Mouse (Mus musculus): ENCODE data around the gene Hp. TPM values are rescaled to one million over a fixed set of nuclear protein-coding genes. Genes with fewer than 3 reads are reported as not detected.

The Hp gene
- polyA plus RNA-seq, 1 experiment: 26.3 TPM

DNA sequence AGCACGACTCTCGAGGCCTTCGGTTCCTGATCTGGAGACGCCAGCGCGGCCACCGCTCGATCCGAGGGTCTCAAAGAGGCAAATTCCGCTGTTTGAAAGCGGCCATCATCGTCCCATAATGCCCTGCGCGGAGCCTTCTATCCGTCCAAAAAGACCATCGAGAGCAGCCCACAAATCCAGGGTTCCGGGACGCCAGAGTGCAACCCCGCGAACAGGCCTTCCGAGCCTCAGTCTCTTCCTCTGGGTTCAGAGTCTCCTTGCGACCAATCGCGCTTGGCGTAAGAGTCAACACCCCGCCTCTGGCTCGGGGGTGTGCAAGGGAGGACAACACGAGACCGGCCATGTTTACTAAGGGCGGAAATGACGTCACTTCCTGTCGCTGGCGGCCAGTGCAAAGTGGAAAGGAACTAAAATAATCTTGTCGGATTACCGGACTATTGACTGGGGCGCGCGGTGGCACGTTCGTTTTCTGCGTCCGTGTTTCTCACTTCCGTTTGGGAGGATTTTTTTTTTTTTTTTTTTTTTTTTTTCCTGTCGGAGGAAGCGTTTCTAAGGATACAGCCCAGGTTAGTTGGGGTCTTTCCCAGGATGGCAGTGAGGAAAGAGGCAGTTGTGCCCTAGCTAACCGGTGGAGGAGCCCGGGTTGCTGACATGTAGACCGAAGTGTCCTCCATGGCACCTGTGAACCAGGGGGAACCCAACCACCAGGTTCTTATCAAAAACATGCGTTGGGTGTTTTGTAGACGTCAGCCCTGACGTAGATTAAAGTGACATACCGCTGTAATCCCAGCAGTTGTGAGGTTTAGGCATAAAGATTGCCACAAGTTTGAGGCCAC is 13.3 kb downstream of the Hp start, which contains the start of the genes Dhx38 and Txnl4b:
Gene Dhx38 (minus strand): TSS at position 364 of the 836 bp plus-strand sequence.
Gene Txnl4b (plus strand): TSS at position 395 of the 836 bp plus-strand sequence.
- Histone ChIP-seq H3K4me1 (peaks cover 46% of the 10 kb centered on the region), H3K36me3 (replicated peaks; ENCODE audit: low read length) (peaks cover 51% of the 10 kb centered on the region), H3K4me3 (replicated peaks) (peak within 1 kb of the TSS; percentile 98), H3K9me3 (no peaks in the 10 kb centered on the region), H3K27me3 (replicated peaks) (no peaks in the 10 kb centered on the region)
- peak; percentile 100 for TF ChIP-seq FLI1 (IDR thresholded peaks at IDR 0.05; ENCODE audit: low read length)
- no peak for TF ChIP-seq GATA1 (IDR thresholded peaks at IDR 0.05; ENCODE audit: borderline replicate concordance, low read length)

- Histone ChIP-seq H3K27me3 (replicated peaks) (no peaks in the 10 kb centered on the region), H3K36me3 (replicated peaks; ENCODE audit: low read length) (peaks cover 51% of the 10 kb centered on the region), H3K4me3 (replicated peaks) (peak overlapping the region; percentile 98), H3K4me1 (peaks cover 43% of the 10 kb centered on the region), H3K9me3 (no peaks in the 10 kb centered on the region)
- TF ChIP-seq GATA1 (IDR thresholded peaks at IDR 0.05; ENCODE audit: borderline replicate concordance, low read length): no peak
- no peak for TF ChIP-seq FLI1 (IDR thresholded peaks at IDR 0.05; ENCODE audit: low read length)
Observed at GRCm38 (mm10) chr8:109564766-109565165, 14.2 kb downstream of the Hp start.

- H3K36me3 ChIP-seq (replicated peaks; ENCODE audit: low read length): peaks cover 51% of the 10 kb centered on the region
- H3K4me1 ChIP-seq: peaks cover 43% of the 10 kb centered on the region
- H3K9me3 ChIP-seq: no peaks in the 10 kb centered on the region
- H3K4me3 ChIP-seq (replicated peaks): peak overlapping the region; percentile 98
- no peaks in the 10 kb centered on the region for H3K27me3 ChIP-seq (replicated peaks)
- TF ChIP-seq GATA1 (IDR thresholded peaks at IDR 0.05; ENCODE audit: borderline replicate concordance, low read length) (no peak), FLI1 (IDR thresholded peaks at IDR 0.05; ENCODE audit: low read length) (no peak)
Observed at GRCm38 (mm10) chr8:109563881-109564280, 15.1 kb downstream of the Hp start.

- TF ChIP-seq GATA1 (IDR thresholded peaks at IDR 0.05; ENCODE audit: borderline replicate concordance, low read length) (no peak), FLI1 (IDR thresholded peaks at IDR 0.05; ENCODE audit: low read length) (no peak)
- 0 out of 2 replicates have a peak, but pooled peaks cover 3% of the 10 kb centered on the region for H3K4me1 ChIP-seq
- no peaks in the 10 kb centered on the region for H3K9me3 ChIP-seq
- H3K4me3 ChIP-seq (replicated peaks): no peak overlapping the region
- peaks cover 99% of the 10 kb centered on the region for H3K36me3 ChIP-seq (replicated peaks; ENCODE audit: low read length)
- H3K27me3 ChIP-seq (replicated peaks): no peaks in the 10 kb centered on the region
Observed at GRCm38 (mm10) chr8:109551663-109552062, 27.3 kb downstream of the Hp start.

DNA sequence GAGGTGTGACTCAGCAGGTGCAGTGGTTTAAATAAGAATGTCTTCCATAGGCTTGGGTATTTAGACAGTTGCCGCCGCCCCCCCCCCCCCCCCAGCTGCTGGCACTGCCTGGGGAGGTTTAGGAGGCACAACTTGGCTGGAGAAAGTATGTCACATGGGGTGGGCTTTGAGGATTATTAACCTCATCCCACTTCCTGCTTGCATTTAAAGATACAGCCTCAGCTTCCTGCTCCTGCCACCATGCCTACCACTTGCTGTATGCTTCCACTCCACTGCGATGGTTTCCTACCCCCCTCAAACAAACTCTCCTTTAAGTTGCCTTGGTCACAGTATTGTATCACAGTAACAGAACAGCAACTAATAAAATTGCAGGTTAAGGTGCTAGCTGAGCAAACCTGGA is 34.9 kb downstream of the Hp start:
- H3K36me3 ChIP-seq (replicated peaks; ENCODE audit: low read length): peaks cover 37% of the 10 kb centered on the region
- H3K4me1 ChIP-seq: peaks cover 32% of the 10 kb centered on the region
- H3K9me3 ChIP-seq: peaks cover 3% of the 10 kb centered on the region; the same call in 1 of the 2 replicates
- peak overlapping the region; percentile 46 for H3K4me3 ChIP-seq (replicated peaks)
- TF ChIP-seq GATA1 (IDR thresholded peaks at IDR 0.05; ENCODE audit: borderline replicate concordance, low read length): no peak
- TF ChIP-seq FLI1 (IDR thresholded peaks at IDR 0.05; ENCODE audit: low read length): no peak
- peaks cover 1% of the 10 kb centered on the region for H3K27me3 ChIP-seq (replicated peaks)

- peaks cover 35% of the 10 kb centered on the region for H3K4me1 ChIP-seq
- peaks cover 5% of the 10 kb centered on the region for H3K27me3 ChIP-seq (replicated peaks)
- TF ChIP-seq GATA1 (IDR thresholded peaks at IDR 0.05; ENCODE audit: borderline replicate concordance, low read length) (no peak), FLI1 (IDR thresholded peaks at IDR 0.05; ENCODE audit: low read length) (no peak)
- H3K4me3 ChIP-seq (replicated peaks): no peak overlapping the region
- H3K9me3 ChIP-seq: peaks cover 3% of the 10 kb centered on the region; the same call in 1 of the 2 replicates
- peaks cover 26% of the 10 kb centered on the region for H3K36me3 ChIP-seq (replicated peaks; ENCODE audit: low read length)
Observed at GRCm38 (mm10) chr8:109542748-109543519, 36.0 kb downstream of the Hp start.

- Histone ChIP-seq H3K36me3 (replicated peaks; ENCODE audit: low read length) (peaks cover 18% of the 10 kb centered on the region), H3K4me1 (peaks cover 43% of the 10 kb centered on the region), H3K27me3 (replicated peaks) (peaks cover 5% of the 10 kb centered on the region), H3K4me3 (replicated peaks) (no peak overlapping the region), H3K9me3 (peaks cover 3% of the 10 kb centered on the region; the same call in 1 of the 2 replicates)
- no peak for TF ChIP-seq FLI1 (IDR thresholded peaks at IDR 0.05; ENCODE audit: low read length)
- TF ChIP-seq GATA1 (IDR thresholded peaks at IDR 0.05; ENCODE audit: borderline replicate concordance, low read length): no peak
Observed at GRCm38 (mm10) chr8:109542165-109542564, 36.8 kb downstream of the Hp start.

DNA sequence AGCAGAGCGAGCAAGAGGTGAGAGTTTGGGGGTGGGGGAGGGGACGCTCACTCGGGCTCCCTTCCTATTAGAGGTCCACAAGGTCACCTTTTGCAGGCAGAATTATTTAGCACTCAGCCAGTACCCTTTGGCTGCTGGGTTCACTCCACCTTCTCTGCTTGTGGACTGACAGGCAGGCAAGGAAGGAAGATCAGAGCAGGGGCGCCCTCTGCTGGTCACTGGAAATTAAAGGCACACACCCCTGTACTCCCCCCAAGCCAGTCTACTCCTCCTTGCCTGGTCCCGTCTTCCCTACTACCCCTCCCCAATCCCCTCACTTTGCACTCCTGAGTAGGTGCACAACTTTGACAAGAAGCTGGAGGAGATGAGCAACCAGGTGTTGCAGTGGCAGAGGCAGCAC is 42.3 kb downstream of the Hp start:
- no peaks in the 10 kb centered on the region for H3K9me3 ChIP-seq
- peaks cover 9% of the 10 kb centered on the region for H3K27me3 ChIP-seq (replicated peaks)
- no peaks in the 10 kb centered on the region for H3K36me3 ChIP-seq (replicated peaks; ENCODE audit: low read length)
- TF ChIP-seq FLI1 (IDR thresholded peaks at IDR 0.05; ENCODE audit: low read length) (no peak), GATA1 (IDR thresholded peaks at IDR 0.05; ENCODE audit: borderline replicate concordance, low read length) (no peak)
- H3K4me3 ChIP-seq (replicated peaks): peak overlapping the region; percentile 71
- peaks cover 26% of the 10 kb centered on the region for H3K4me1 ChIP-seq

- Histone ChIP-seq H3K9me3 (no peaks in the 10 kb centered on the region), H3K4me3 (replicated peaks) (no peak overlapping the region), H3K27me3 (replicated peaks) (peaks cover 12% of the 10 kb centered on the region), H3K4me1 (peaks cover 26% of the 10 kb centered on the region), H3K36me3 (replicated peaks; ENCODE audit: low read length) (no peaks in the 10 kb centered on the region)
- TF ChIP-seq GATA1 (IDR thresholded peaks at IDR 0.05; ENCODE audit: borderline replicate concordance, low read length) (no peak), FLI1 (IDR thresholded peaks at IDR 0.05; ENCODE audit: low read length) (no peak)
Observed at GRCm38 (mm10) chr8:109535140-109535990, 43.6 kb downstream of the Hp start.

Other genes starting within 250 kb of the Hp start
- gene Pmfbp1, start 85.1 kb downstream of the Hp start, polyA plus RNA-seq (2012; ENCODE audit: insufficient read depth, low replicate concordance): not detected in 2 replicates
- 18.8 and 29.4 TPM in 2 replicates for gene Dhx38, start 13.3 kb downstream of the Hp start, polyA plus RNA-seq (2012; ENCODE audit: insufficient read depth, low replicate concordance)
- 2.1 and 10.7 TPM in 2 replicates for gene Txnl4b, start 13.3 kb downstream of the Hp start, polyA plus RNA-seq (2012; ENCODE audit: insufficient read depth, low replicate concordance)
- gene Dhodh, start 29.5 kb upstream of the Hp start, polyA plus RNA-seq (2012; ENCODE audit: insufficient read depth, low replicate concordance): 26.8 and 45.7 TPM in 2 replicates
- 0.62 and 0.72 TPM in 2 replicates for gene Pkd1l3, start 35.3 kb upstream of the Hp start, polyA plus RNA-seq (2012; ENCODE audit: insufficient read depth, low replicate concordance)
- 11.1 and 15.2 TPM in 2 replicates for gene Ist1, start 114.1 kb upstream of the Hp start, polyA plus RNA-seq (2012; ENCODE audit: insufficient read depth, low replicate concordance)
- gene Zfp821, start 126.4 kb upstream of the Hp start, polyA plus RNA-seq (2012; ENCODE audit: insufficient read depth, low replicate concordance): 2.4 and 4.7 TPM in 2 replicates
- 1.5 and 6.3 TPM in 2 replicates for gene Atxn1l, start 158.6 kb upstream of the Hp start, polyA plus RNA-seq (2012; ENCODE audit: insufficient read depth, low replicate concordance)
- 2.4 and 6.2 TPM in 2 replicates for gene Ap1g1, start 199.4 kb upstream of the Hp start, polyA plus RNA-seq (2012; ENCODE audit: insufficient read depth, low replicate concordance)

All from megakaryocyte, embryonic 14.5 days (primary cell).